Mouse (Mus musculus) cerebellum, postnatal 36 days (tissue): Measurements from ENCODE around the gene Gbp2.
A peak's percentile ranks its signal among the peaks of the same experiment; 100 is the strongest.
"Not testable (repeated sequence)": the region's sequence is repeated elsewhere in the genome, so short reads cannot be mapped to it uniquely, and the experiment has no call there.

Source experiments
- DNase-seq, 2 experiments: peaks; one replicate each; pipeline ENCODE4 v3.0.0; 2021 to 2022; ENCODE audit warnings: mixed read lengths in 2 of 2

Gbp2 gene

GRCm38 (mm10) chr3:142620111-142620955 lies at the start of gene Gbp2:
Gbp2 (plus strand) TSS chr3:142620602.
- no peak for DNase-seq

GRCm38 (mm10) chr3:142570738-142571137 lies 49.7 kb upstream of the Gbp2 start:
- DNase-seq, result no peak

GRCm38 (mm10) chr3:142577108-142577507 lies 43.3 kb upstream of the Gbp2 start:
- no peak for DNase-seq

- no peak for DNase-seq
These were observed 42.1 kb upstream of the Gbp2 start for GRCm38 (mm10) chr3:142578342-142578741.

GRCm38 (mm10) chr3:142583067-142583466 lies 37.3 kb upstream of the Gbp2 start:
- DNase-seq, result no peak

GRCm38 (mm10) chr3:142587386-142587785 lies 33.0 kb upstream of the Gbp2 start:
- no peak for DNase-seq

- no peak for DNase-seq
These were observed 31.5 kb upstream of the Gbp2 start for GRCm38 (mm10) chr3:142588888-142589287.

- DNase-seq, result no peak
These were observed 29.9 kb upstream of the Gbp2 start for GRCm38 (mm10) chr3:142590431-142591067.

- DNase-seq, result no peak
These were observed 25.9 kb upstream of the Gbp2 start, which contains the start of gene Gbp2b for GRCm38 (mm10) chr3:142594547-142594946. Gbp2b (plus strand) TSS chr3:142594847.

- DNase-seq, result no peak
These were observed 22.5 kb upstream of the Gbp2 start for GRCm38 (mm10) chr3:142597923-142598322.

- DNase-seq, result no peak
These were observed 18.7 kb upstream of the Gbp2 start for GRCm38 (mm10) chr3:142601675-142602074.

- no peak for DNase-seq
These were observed 1.7 kb upstream of the Gbp2 start for GRCm38 (mm10) chr3:142618658-142619057.

- DNase-seq, result no peak
These were observed 796 bp upstream of the Gbp2 start for GRCm38 (mm10) chr3:142619606-142620005.

GRCm38 (mm10) chr3:142620956-142621562 lies 657 bp downstream of the Gbp2 start:
- DNase-seq, result no peak

- DNase-seq, result no peak
These were observed 10.0 kb downstream of the Gbp2 start for GRCm38 (mm10) chr3:142630385-142630784.

- peak; percentile 44 to 49 for DNase-seq
These were observed 19.8 kb downstream of the Gbp2 start for GRCm38 (mm10) chr3:142640201-142640600.

- peak; percentile 63 to 72 for DNase-seq
These were observed 25.5 kb downstream of the Gbp2 start for GRCm38 (mm10) chr3:142645949-142646348.

GRCm38 (mm10) chr3:142647836-142648235 lies 27.4 kb downstream of the Gbp2 start:
- DNase-seq, result not testable (repeated sequence)

- no peak for DNase-seq
These were observed 29.8 kb downstream of the Gbp2 start for GRCm38 (mm10) chr3:142650205-142650604.

GRCm38 (mm10) chr3:142664723-142665122 lies 44.3 kb downstream of the Gbp2 start:
- DNase-seq, result no peak

- no peak for DNase-seq
These were observed 54.2 kb downstream of the Gbp2 start for GRCm38 (mm10) chr3:142674607-142675006.
